Mouse (Mus musculus) liver, embryonic 11.5 days (tissue): Measurements from ENCODE around the gene Spsb4. TPM values are rescaled to one million over a fixed set of nuclear protein-coding genes. Genes with fewer than 3 reads are reported as not detected.

ENCODE experiments used
- ATAC-seq: fragments of 200-750 bp; cut with Nextera tagmentation; replicated peaks from 2 replicates; pipeline ENCODE4 v1.8.0; 2017; ENCODE audit warnings: moderate number of reproducible peaks, mild to moderate bottlenecking, moderate TSS enrichment, moderate library complexity; ENCODE audit not compliant: low FRiP score
- DNase-seq: peaks from one replicate; pipeline ENCODE4 v3.0.0-alpha.2; 2017; ENCODE audit warnings: low spot score
- H3K27ac ChIP-seq: fragments of 300-500 bp; sonication (generic); 2 replicates; pipeline ENCODE4 v1.5.1; 2014; ENCODE audit warnings: mild to moderate bottlenecking, low read depth, low read length, control low read depth
- H3K27me3 ChIP-seq: fragments of 300-500 bp; sonication (generic); replicated peaks from 2 replicates; pipeline ENCODE4 v1.6.1; 2014; ENCODE audit warnings: low read length, mixed read lengths; ENCODE audit not compliant: control insufficient read depth, insufficient read depth
- H3K36me3 ChIP-seq: fragments of 300-500 bp; sonication (generic); 2 replicates; pipeline ENCODE4 v1.6.1; 2014; ENCODE audit warnings: mild to moderate bottlenecking, low read length, moderate library complexity, mixed read lengths; ENCODE audit not compliant: control insufficient read depth, insufficient read depth
- H3K4me1 ChIP-seq: fragments of 300-500 bp; sonication (generic); replicated peaks from 2 replicates; pipeline ENCODE4 v1.6.1; 2014; ENCODE audit warnings: low read length, mixed read lengths; ENCODE audit not compliant: control insufficient read depth, insufficient read depth
- H3K4me2 ChIP-seq: fragments of 300-500 bp; sonication (generic); 2 replicates; pipeline ENCODE4 v1.6.1; 2014; ENCODE audit warnings: mild to moderate bottlenecking, control low read depth, moderate library complexity
- H3K4me3 ChIP-seq: fragments of 300-500 bp; sonication (generic); 2 replicates; pipeline ENCODE4 v1.5.1; 2014; ENCODE audit warnings: low read depth, low read length, control low read depth
- H3K9ac ChIP-seq: fragments of 300-500 bp; sonication (generic); 2 replicates; pipeline ENCODE4 v1.6.1; 2014; ENCODE audit warnings: low read depth, low read length, control low read depth
- H3K9me3 ChIP-seq: fragments of 300-500 bp; sonication (generic); 2 replicates; pipeline ENCODE4 v1.6.1; 2016; ENCODE audit warnings: low read length, inconsistent platforms, mixed read lengths; ENCODE audit not compliant: control insufficient read depth
- WGBS: fragments of 180-500 bp; shearing (Covaris S2); extraction: QIAGEN DNeasy Blood & Tissue Kit; methylation state at CpG from one replicate; pipeline ENCODE4 v1.1.7; 2014; 5-methylcytosine and 5-hydroxymethylcytosine counted together
- polyA plus RNA-seq: library from polyadenylated mRNA; unstranded; fragments of >200 nt; fragmentation: Nextera tagmentation; extraction: Ambion mirVana; gene quantifications from 2 replicates; pipeline ENCODE4 v1.2.1, GENCODE M21; 2014

Gene Spsb4
- polyA plus RNA-seq, 1 experiment from 2014 or later: 8.1 TPM

DNA sequence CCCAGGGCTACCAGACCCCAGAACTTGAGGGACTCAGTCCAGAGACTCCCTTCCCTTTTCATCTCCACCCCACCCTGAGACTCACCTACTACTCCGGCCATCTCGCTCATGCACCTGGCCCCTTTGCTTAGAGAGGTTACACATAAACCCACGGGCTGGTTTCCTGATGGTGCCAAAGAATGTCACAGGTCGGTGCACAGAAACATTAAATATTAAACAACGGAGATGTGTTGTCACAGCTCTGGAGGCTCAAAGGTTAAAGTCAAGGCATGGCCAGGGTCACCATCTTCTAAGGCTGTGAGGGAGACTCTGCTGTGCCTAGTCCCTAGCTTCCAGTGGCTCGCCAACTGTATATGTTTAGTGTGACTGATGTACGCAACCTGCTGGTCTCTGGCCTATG is 52.2 kb downstream of the Spsb4 start:
- Histone ChIP-seq H3K27me3 (no peaks in the 10 kb centered on the region), H3K9ac (no peak overlapping the region), H3K4me1 (no peaks in the 10 kb centered on the region), H3K27ac (no peak overlapping the region), H3K4me3 (no peak overlapping the region), H3K36me3 (no peaks in the 10 kb centered on the region), H3K4me2 (no peak overlapping the region), H3K9me3 (no peaks in the 10 kb centered on the region)
- DNase-seq (no peak), ATAC-seq (no peak)
- 88% methylated on average over 7 of the region's 7 CpGs for WGBS

DNA sequence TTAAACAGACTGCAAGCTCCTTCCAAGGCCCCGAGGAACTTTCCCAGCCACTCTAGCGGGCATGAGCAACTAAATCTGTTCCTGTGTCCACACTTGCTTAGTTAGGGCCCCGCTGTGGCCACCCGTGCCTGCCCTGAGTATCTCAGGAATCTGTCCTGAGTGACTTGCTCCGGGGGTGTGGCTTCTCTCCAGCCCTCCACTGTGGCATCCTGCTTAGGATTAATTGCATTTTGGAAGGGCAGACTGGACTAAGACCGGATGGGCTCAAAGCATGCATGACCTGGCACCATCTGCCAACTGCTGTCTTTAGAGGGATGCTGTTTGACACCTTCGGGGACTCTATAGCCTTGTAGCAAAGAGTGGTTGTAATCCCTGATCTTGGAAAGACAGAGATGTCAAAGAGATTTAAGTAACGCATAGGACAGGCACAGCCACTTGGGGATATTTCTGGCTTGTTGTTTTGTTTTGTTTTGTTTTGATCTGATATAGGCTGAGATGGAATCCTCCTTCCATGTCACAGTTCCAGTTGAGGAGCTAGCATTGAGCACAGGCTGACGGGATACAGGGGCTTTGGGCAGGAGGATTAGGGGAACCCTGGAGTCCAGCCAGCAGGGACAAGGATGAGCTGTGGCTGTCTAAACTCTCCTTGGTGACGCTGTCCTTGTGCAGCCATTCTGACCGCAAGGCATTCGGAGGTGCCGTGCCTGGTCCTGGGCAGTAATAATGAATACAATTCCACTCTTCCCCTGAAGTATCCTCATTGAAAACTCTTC is 55.0 kb downstream of the Spsb4 start:
- no peak overlapping the region for H3K4me2 ChIP-seq
- H3K27me3 ChIP-seq: no peaks in the 10 kb centered on the region
- 68% methylated on average over 13 of the region's 13 CpGs for WGBS
- no peak for ATAC-seq
- DNase-seq: no peak
- H3K36me3 ChIP-seq: no peaks in the 10 kb centered on the region
- H3K9ac ChIP-seq: no peak overlapping the region
- H3K4me1 ChIP-seq: no peaks in the 10 kb centered on the region
- no peak overlapping the region for H3K27ac ChIP-seq
- no peaks in the 10 kb centered on the region for H3K9me3 ChIP-seq
- H3K4me3 ChIP-seq: no peak overlapping the region

GRCm38 (mm10) chr9:96962714-96963113 is 55.9 kb downstream of the Spsb4 start:
- ATAC-seq (no peak), DNase-seq (no peak)
- 69% methylated on average over 8 of the region's 8 CpGs for WGBS
- Histone ChIP-seq H3K9me3 (no peaks in the 10 kb centered on the region), H3K36me3 (no peaks in the 10 kb centered on the region), H3K4me3 (no peak overlapping the region), H3K27me3 (no peaks in the 10 kb centered on the region; the same call in 1 of the 2 replicates), H3K9ac (no peak overlapping the region), H3K4me1 (no peaks in the 10 kb centered on the region), H3K27ac (no peak overlapping the region), H3K4me2 (no peak overlapping the region)

GRCm38 (mm10) chr9:96961986-96962701 is 56.5 kb downstream of the Spsb4 start:
- Histone ChIP-seq H3K27ac (no peak overlapping the region), H3K9ac (no peak overlapping the region), H3K27me3 (no peaks in the 10 kb centered on the region; the same call in 1 of the 2 replicates), H3K9me3 (no peaks in the 10 kb centered on the region), H3K4me3 (no peak overlapping the region), H3K4me1 (no peaks in the 10 kb centered on the region; the same call in 1 of the 2 replicates), H3K36me3 (no peaks in the 10 kb centered on the region), H3K4me2 (no peak overlapping the region)
- ATAC-seq: no peak; the same call in 1 of the 2 replicates
- DNase-seq: no peak
- 66% methylated on average over 17 of the region's 17 CpGs for WGBS

- no peaks in the 10 kb centered on the region; the same call in 1 of the 2 replicates for H3K4me1 ChIP-seq
- H3K4me3 ChIP-seq: no peak overlapping the region
- no peak overlapping the region for H3K4me2 ChIP-seq
- no peaks in the 10 kb centered on the region for H3K9me3 ChIP-seq
- no peak for ATAC-seq
- no peak overlapping the region for H3K9ac ChIP-seq
- H3K27ac ChIP-seq: no peak overlapping the region
- no peak for DNase-seq
- no peaks in the 10 kb centered on the region for H3K36me3 ChIP-seq
- 52% methylated on average over 7 of the region's 7 CpGs for WGBS
- H3K27me3 ChIP-seq: no peaks in the 10 kb centered on the region; the same call in 1 of the 2 replicates
These were observed 57.6 kb downstream of the Spsb4 start for GRCm38 (mm10) chr9:96961006-96961405.

DNA sequence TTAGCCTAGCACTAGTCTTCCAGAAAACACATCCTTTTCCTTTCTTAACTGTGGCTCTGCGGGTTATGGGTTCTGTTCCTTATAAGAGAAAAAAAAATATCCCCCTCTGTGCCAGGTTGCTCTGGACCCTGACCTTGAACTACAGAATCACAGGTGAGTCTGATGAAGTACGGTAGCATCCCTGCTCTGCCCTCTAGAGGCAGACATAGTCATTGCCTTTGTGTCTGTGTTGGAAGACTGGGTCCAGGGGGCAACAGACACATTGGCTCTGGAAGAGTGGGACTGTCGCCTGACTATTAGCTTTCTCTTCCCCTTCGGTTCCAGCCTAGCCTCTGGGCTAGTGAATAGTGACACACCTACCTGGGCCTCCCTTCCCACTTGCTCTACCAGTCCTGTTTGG is 58.4 kb downstream of the Spsb4 start:
- no peak overlapping the region for H3K27ac ChIP-seq
- H3K9ac ChIP-seq: no peak overlapping the region
- no peak overlapping the region for H3K4me3 ChIP-seq
- no peaks in the 10 kb centered on the region; the same call in 1 of the 2 replicates for H3K27me3 ChIP-seq
- DNase-seq: no peak
- H3K9me3 ChIP-seq: no peaks in the 10 kb centered on the region
- H3K4me2 ChIP-seq: no peak overlapping the region
- ATAC-seq: no peak
- WGBS: 71% methylated on average over 4 of the region's 4 CpGs
- no peaks in the 10 kb centered on the region for H3K36me3 ChIP-seq
- H3K4me1 ChIP-seq: no peaks in the 10 kb centered on the region; the same call in 1 of the 2 replicates

DNA sequence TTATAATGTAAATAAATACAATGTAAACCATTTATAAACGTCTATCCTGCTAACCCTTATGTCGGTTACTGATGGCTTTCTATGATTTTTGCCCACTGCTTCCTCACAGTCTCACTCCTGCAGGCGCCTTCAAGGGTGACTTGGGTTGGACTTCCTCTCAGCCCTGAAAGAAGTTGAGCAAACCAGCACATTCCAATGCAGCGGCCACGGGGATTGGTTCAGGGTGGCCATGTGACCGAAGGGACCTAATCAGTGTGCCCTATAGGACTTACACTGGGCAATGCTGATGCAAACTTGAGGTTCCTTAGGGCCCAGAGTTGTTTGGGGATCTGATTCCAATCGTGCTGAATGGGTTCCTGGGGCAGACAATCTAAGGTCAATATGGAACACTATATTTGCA is 59.2 kb downstream of the Spsb4 start:
- Histone ChIP-seq H3K27me3 (no peaks in the 10 kb centered on the region; the same call in 1 of the 2 replicates), H3K9ac (no peak overlapping the region), H3K4me2 (no peak overlapping the region), H3K9me3 (no peaks in the 10 kb centered on the region), H3K36me3 (no peaks in the 10 kb centered on the region), H3K27ac (no peak overlapping the region), H3K4me3 (no peak overlapping the region), H3K4me1 (no peaks in the 10 kb centered on the region; the same call in 1 of the 2 replicates)
- no peak for DNase-seq
- ATAC-seq: no peak
- 77% methylated on average over 7 of the region's 7 CpGs for WGBS

GRCm38 (mm10) chr9:96958009-96958615 is 60.5 kb downstream of the Spsb4 start:
- ATAC-seq: no peak
- H3K4me3 ChIP-seq: no peak overlapping the region
- H3K4me2 ChIP-seq: no peak overlapping the region
- 36% methylated on average over 6 of the region's 6 CpGs for whole genome bisulfite sequencing
- no peak for DNase-seq
- H3K4me1 ChIP-seq: no peaks in the 10 kb centered on the region; the same call in 1 of the 2 replicates
- no peaks in the 10 kb centered on the region for H3K9me3 ChIP-seq
- no peaks in the 10 kb centered on the region; the same call in 1 of the 2 replicates for H3K27me3 ChIP-seq
- H3K36me3 ChIP-seq: no peaks in the 10 kb centered on the region
- H3K27ac ChIP-seq: no peak overlapping the region
- H3K9ac ChIP-seq: no peak overlapping the region
